29 mouse cellular contexts compared by ENCODE assay signal in the genomic region with DNA sequence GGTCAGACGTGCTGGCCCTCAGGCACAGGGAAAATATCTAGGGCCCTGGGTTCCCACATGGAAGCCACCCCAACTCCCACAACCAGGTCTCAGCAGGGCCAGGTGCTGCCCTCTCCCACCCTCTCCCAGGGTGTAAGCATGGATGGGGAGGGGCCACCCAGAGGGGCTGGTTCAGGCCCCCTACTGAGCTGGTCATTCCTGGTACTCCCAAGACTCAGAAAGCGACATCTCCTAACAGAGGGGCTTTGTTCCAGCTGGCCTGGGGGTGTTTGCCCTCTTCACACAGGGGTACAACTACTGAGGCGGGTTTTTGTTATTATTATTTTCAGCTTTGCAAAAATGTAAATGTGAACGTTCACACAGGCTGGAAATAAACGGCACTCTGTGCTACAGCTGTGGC. TPM values are rescaled to one million over a fixed set of nuclear protein-coding genes. Genes with fewer than 3 reads are reported as not detected.
DNase-seq lines count a peak whose midpoint lies in the region; ATAC-seq and TF ChIP-seq lines count a peak whose summit lies in the region.
"Had no signal": no experiment of that assay in that cellular context is flagged by ENCODE, and none has a peak within 500 bp of the region (broad histone marks: within the 10 kb centered on the region; RNA-seq: fewer than 3 reads in every experiment).

No protein-coding gene starts in this region.

- no peak overlapping the region for H3K4me2 ChIP-seq in intestine, embryonic 14.5 days (ENCODE audit: low read length)
- no peak overlapping the region for H3K4me2 ChIP-seq in intestine, embryonic 16.5 days (ENCODE audit: low read depth, low read length)
- no peak overlapping the region for H3K4me2 ChIP-seq in embryonic facial prominence, embryonic 11.5 days (ENCODE audit: low read depth, low read length)
- H3K4me2 ChIP-seq in stomach, postnatal 0 days (replicated peaks; ENCODE audit: low read depth) = no peak overlapping the region
- H3K4me2 ChIP-seq: forebrain, embryonic 15.5 days; heart, embryonic 12.5 days; hindbrain, embryonic 13.5 days had no signal

- no peak for TF ChIP-seq EP300 in stomach, postnatal 0 days (optimal IDR thresholded peaks at IDR 0.05)

- H3K9ac ChIP-seq in intestine, embryonic 14.5 days (ENCODE audit: low read length) = no peak overlapping the region
- H3K9ac ChIP-seq in intestine, embryonic 16.5 days (ENCODE audit: low read depth, low read length) = no peak overlapping the region
- H3K9ac ChIP-seq in embryonic facial prominence, embryonic 11.5 days (replicated peaks; ENCODE audit: low read length) = no peak overlapping the region
- no peak overlapping the region for H3K9ac ChIP-seq in stomach, postnatal 0 days (ENCODE audit: low read length)
- H3K9ac ChIP-seq: forebrain, embryonic 15.5 days; heart, embryonic 12.5 days; hindbrain, embryonic 13.5 days had no signal

- H3K9me3 ChIP-seq in intestine, embryonic 14.5 days (ENCODE audit: control insufficient read depth, low read length) = no peaks in the 10 kb centered on the region; the same call in 1 of the 2 replicates
- no peaks in the 10 kb centered on the region for H3K9me3 ChIP-seq in intestine, embryonic 16.5 days (ENCODE audit: control insufficient read depth, low read length)
- no peaks in the 10 kb centered on the region for H3K9me3 ChIP-seq in embryonic facial prominence, embryonic 11.5 days (replicated peaks; ENCODE audit: control insufficient read depth, low read length)
- no peaks in the 10 kb centered on the region for H3K9me3 ChIP-seq in stomach, postnatal 0 days (ENCODE audit: control insufficient read depth, low read length)
- H3K9me3 ChIP-seq: forebrain, embryonic 15.5 days; heart, embryonic 12.5 days; hindbrain, embryonic 13.5 days had no signal

- H3K36me3 ChIP-seq in intestine, embryonic 14.5 days (ENCODE audit: control insufficient read depth, insufficient read depth, low read length) = no peaks in the 10 kb centered on the region
- H3K36me3 ChIP-seq in intestine, embryonic 16.5 days (ENCODE audit: control insufficient read depth, insufficient read depth, low read length) = no peaks in the 10 kb centered on the region
- no peaks in the 10 kb centered on the region for H3K36me3 ChIP-seq in embryonic facial prominence, embryonic 11.5 days (replicated peaks; ENCODE audit: control insufficient read depth, insufficient read depth, low read depth, low read length)
- no peaks in the 10 kb centered on the region for H3K36me3 ChIP-seq in stomach, postnatal 0 days (ENCODE audit: control insufficient read depth, insufficient read depth, low read length)
- H3K36me3 ChIP-seq: forebrain, embryonic 15.5 days; heart, embryonic 12.5 days; hindbrain, embryonic 13.5 days had no signal

- H3K4me3 ChIP-seq in intestine, embryonic 14.5 days (ENCODE audit: low read depth, low read length) = no peak overlapping the region
- H3K4me3 ChIP-seq in intestine, embryonic 16.5 days (ENCODE audit: low read length) = no peak overlapping the region
- no peak overlapping the region for H3K4me3 ChIP-seq in embryonic facial prominence, embryonic 11.5 days (ENCODE audit: low read depth, low read length)
- H3K4me3 ChIP-seq in stomach, postnatal 0 days (ENCODE audit: low read depth, low read length) = no peak overlapping the region
- H3K4me3 ChIP-seq: forebrain, embryonic 15.5 days; heart, embryonic 12.5 days; hindbrain, embryonic 13.5 days had no signal

- H3K27me3 ChIP-seq in intestine, embryonic 14.5 days (replicated peaks; ENCODE audit: control insufficient read depth, insufficient read depth, low read length) = no peaks in the 10 kb centered on the region
- H3K27me3 ChIP-seq in intestine, embryonic 16.5 days (replicated peaks; ENCODE audit: control insufficient read depth, insufficient read depth, low read length) = no peaks in the 10 kb centered on the region
- H3K27me3 ChIP-seq in embryonic facial prominence, embryonic 11.5 days (ENCODE audit: control insufficient read depth, insufficient read depth, low read length) = no peaks in the 10 kb centered on the region
- H3K27me3 ChIP-seq in stomach, postnatal 0 days (ENCODE audit: control insufficient read depth, insufficient read depth, low read length) = no peaks in the 10 kb centered on the region
- H3K27me3 ChIP-seq: forebrain, embryonic 15.5 days; hindbrain, embryonic 13.5 days had no signal

- no peak for TF ChIP-seq CTCF in stomach, postnatal 0 days (IDR thresholded peaks at IDR 0.05; ENCODE audit: low read depth)

- DNase-seq in intestine, embryonic 14.5 days (ENCODE audit: low spot score) = peak; percentile 35
- DNase-seq in ovary, adult 18-20 months (ENCODE audit: low spot score) = peak; percentile 0
- no peak for DNase-seq in ovary, postnatal 36 days (ENCODE audit: low spot score)
- DNase-seq in embryonic facial prominence, embryonic 11.5 days (ENCODE audit: low spot score) = no peak
- peak; percentile 11 for DNase-seq in stomach, postnatal 0 days (ENCODE audit: low spot score)
- no peak for DNase-seq in gastrocnemius, postnatal 10 days
- DNase-seq: adrenal gland, postnatal 14 days; cerebellum, adult 8-10 months; gastrocnemius, postnatal 14 days; heart, adult 18-20 months; heart, postnatal 10 days; kidney, postnatal 14 days; left cerebral cortex, postnatal 4 days; lung, postnatal 4 days; retina, postnatal 1 day had no signal

- H3K27ac ChIP-seq in intestine, embryonic 14.5 days (ENCODE audit: low read depth) = no peak overlapping the region
- H3K27ac ChIP-seq in intestine, embryonic 16.5 days (ENCODE audit: low read length) = no peak overlapping the region
- H3K27ac ChIP-seq in embryonic facial prominence, embryonic 11.5 days (replicated peaks; ENCODE audit: low read depth, low read length) = no peak overlapping the region
- no peak overlapping the region for H3K27ac ChIP-seq in stomach, postnatal 0 days (replicated peaks)
- H3K27ac ChIP-seq: forebrain, embryonic 15.5 days; hindbrain, embryonic 13.5 days had no signal

- no peak for ATAC-seq in intestine, embryonic 14.5 days (replicated peaks; ENCODE audit: low FRiP score, low TSS enrichment, low read depth)
- ATAC-seq in intestine, embryonic 16.5 days = no peak
- ATAC-seq in embryonic facial prominence, embryonic 11.5 days (replicated peaks; ENCODE audit: insufficient number of reproducible peaks, low FRiP score, low TSS enrichment, low read depth) = peak; percentile 68; the same call in 1 of the 2 replicates
- ATAC-seq in stomach, postnatal 0 days (ENCODE audit: low FRiP score, low TSS enrichment) = no peak
- ATAC-seq: forebrain, embryonic 15.5 days had no signal

- WGBS in intestine, embryonic 14.5 days = 60% methylated on average over 5 of the region's 5 CpGs
- WGBS in intestine, embryonic 16.5 days = 53% methylated on average over 5 of the region's 5 CpGs
- 30% methylated on average over 5 of the region's 5 CpGs for WGBS in embryonic facial prominence, embryonic 11.5 days
- WGBS in stomach, postnatal 0 days = 65% methylated on average over 5 of the region's 5 CpGs

- no peaks in the 10 kb centered on the region for H3K4me1 ChIP-seq in intestine, embryonic 14.5 days (replicated peaks; ENCODE audit: control insufficient read depth, insufficient read depth, low read length)
- no peaks in the 10 kb centered on the region for H3K4me1 ChIP-seq in intestine, embryonic 16.5 days (ENCODE audit: control insufficient read depth, insufficient read depth, low read length)
- no peaks in the 10 kb centered on the region for H3K4me1 ChIP-seq in embryonic facial prominence, embryonic 11.5 days (ENCODE audit: control insufficient read depth, insufficient read depth, low read length)
- H3K4me1 ChIP-seq in stomach, postnatal 0 days (replicated peaks; ENCODE audit: control insufficient read depth, insufficient read depth) = no peaks in the 10 kb centered on the region

RNA-seq across cellular contexts. Expression of a gene that starts 12.0 kb away (rescaled TPM):
- not detected in 2 replicates for polyA plus RNA-seq in intestine, embryonic 14.5 days (2014; fragmentation: Nextera tagmentation; extraction: Ambion mirVana)
- polyA plus RNA-seq in intestine, embryonic 16.5 days (2015; fragmentation: Nextera tagmentation; extraction: Ambion mirVana) = not detected in 2 replicates
- not detected in 2 replicates for polyA plus RNA-seq in embryonic facial prominence, embryonic 11.5 days (2014; fragmentation: Nextera tagmentation; extraction: Ambion mirVana)
- not detected in 2 replicates for polyA plus RNA-seq in stomach, postnatal 0 days (2015; fragmentation: Nextera tagmentation; extraction: Ambion mirVana)
- total RNA-seq in gastrocnemius, postnatal 10 days (2021) = not detected
- total RNA-seq: adrenal gland, postnatal 14 days; gastrocnemius, postnatal 14 days; heart, adult 18-20 months; heart, postnatal 10 days; layer of hippocampus, adult 18-20 months; layer of hippocampus, postnatal 14 days; left cerebral cortex, adult 8-10 months; left cerebral cortex, postnatal 4 days; liver, adult 2 months; megakaryocyte-erythroid progenitor cell, adult 5-6 weeks had no signal
- polyA plus RNA-seq: forebrain, embryonic 15.5 days; heart, embryonic 12.5 days; hindbrain, embryonic 13.5 days; kidney, adult 2 months; liver, adult 2 months; liver, embryonic 16.5 days; lung, embryonic 16.5 days; spleen, adult 2 months; stomach, embryonic 14.5 days had no signal

Comparison
In these comparisons a context has a peak if more than half of its experiments do, and no peak if none do; other contexts are left out.
1. DNase-seq: peak in intestine, embryonic 14.5 days (single experiment), ovary, adult 18-20 months (single experiment) and stomach, postnatal 0 days (single experiment); none in ovary, postnatal 36 days (single experiment), embryonic facial prominence, embryonic 11.5 days (single experiment) and gastrocnemius, postnatal 10 days (single experiment).